Mouse (Mus musculus) myocyte (in vitro differentiated cells): ENCODE measurements at regions not wholly inside any gene's neighbourhood (a gene's known extent, or its start where the extent isn't known, plus 50 kb on each side); places are given as distances from the start of the nearest gene placed in this dataset.

Experiments
- CEBPB ChIP-seq: IDR thresholded peaks from 2 replicates; pipeline ENCODE4 v1.6.1; 2011; ENCODE audit warnings: mild to moderate bottlenecking, moderate library complexity; ENCODE audit not compliant: poor library complexity, insufficient read depth, severe bottlenecking
- POLR2A ChIP-seq: IDR thresholded peaks from one replicate; pipeline ENCODE4 v1.6.1; 2011; ENCODE audit warnings: low read depth, mild to moderate bottlenecking, control low read depth, moderate library complexity; ENCODE audit not compliant: insufficient read length
- REST ChIP-seq: IDR thresholded peaks from one replicate; pipeline ENCODE4 v1.6.1; 2011; ENCODE audit warnings: mild to moderate bottlenecking, control low read depth, moderate library complexity; ENCODE audit not compliant: insufficient read depth, insufficient read length
- USF1 ChIP-seq: IDR thresholded peaks from one replicate; pipeline ENCODE4 v1.6.1; 2011; ENCODE audit warnings: low read depth, mild to moderate bottlenecking, control low read depth, moderate library complexity

GRCm38 (mm10) chr8:35979638-35980255, 214.2 kb downstream of the Gm19410 start:
- TF ChIP-seq CEBPB (no peak), POLR2A (no peak), USF1 (no peak), REST (no peak)
